Mouse (Mus musculus): Measurements from ENCODE around the gene Mrtfa.

Mrtfa gene

GRCm38 (mm10) chr15:81177860-81178259 lies 12.7 kb downstream of the Mrtfa start:
- ChIA-PET CTCF (no interaction called here), POLR2A (no interaction called here)

- ChIA-PET POLR2A (interaction anchor here in 2 of 4 experiments (1.1 to 1.2 kb wide), 3 partner anchors 13 to 15 kb away, joined by 3 to 4 read pairs (median 3); partner anchors contain the start of gene Mrtfa (in 1 of the 2)), CTCF (no interaction called here)
Measured at GRCm38 (mm10) chr15:81175633-81176032, 14.9 kb downstream of the Mrtfa start.

GRCm38 (mm10) chr15:81172259-81172658 lies 18.3 kb downstream of the Mrtfa start:
- ChIA-PET CTCF (interaction anchor here in 2 of 4 experiments (0.6 to 0.8 kb wide), 4 partner anchors 42 to 1543 kb away, joined by 3 to 14 read pairs (median 9); no protein-coding TSS in a partner anchor), POLR2A (interaction anchor here in 2 of 4 experiments (0.6 to 1.1 kb wide), 2 partner anchors 19 to 242 kb away, joined by 3 read pairs; partner anchors contain the start of gene Mrtfa (in 1 of the 2))

- ChIA-PET POLR2A (interaction anchor here in 2 of 4 experiments (0.7 to 1.6 kb wide), 7 partner anchors 10 to 126 kb away, joined by 3 to 5 read pairs (median 3); no protein-coding TSS in a partner anchor), CTCF (interaction anchor here in 2 of 4 experiments (0.7 kb wide), 2 partner anchors 10 to 180 kb away, joined by 3 to 4 read pairs; no protein-coding TSS in a partner anchor)
Measured at GRCm38 (mm10) chr15:81168735-81169134, 21.8 kb downstream of the Mrtfa start.

GRCm38 (mm10) chr15:81167831-81168230 lies 22.7 kb downstream of the Mrtfa start:
- ChIA-PET POLR2A (interaction anchor here in 3 of 4 experiments (0.5 to 1.6 kb wide), 10 partner anchors 8 to 122 kb away, joined by 3 to 5 read pairs (median 4); partner anchors contain the start of gene Mrtfa (in 1 of the 3)), CTCF (interaction anchor here in 2 of 4 experiments (0.5 to 0.7 kb wide), 2 partner anchors 49 to 473 kb away, joined by 3 read pairs; no protein-coding TSS in a partner anchor)

- CTCF ChIA-PET: no interaction called here
Measured at GRCm38 (mm10) chr15:81166291-81166690, 24.3 kb downstream of the Mrtfa start.

GRCm38 (mm10) chr15:81164560-81165310 lies 25.8 kb downstream of the Mrtfa start:
- ChIA-PET POLR2A (no interaction called here), CTCF (no interaction called here)

More at GRCm38 (mm10) chr15:81166291-81166690, 24.3 kb downstream of the Mrtfa start:
- POLR2A ChIA-PET: interaction anchor here in 1 of 4 experiments (1.0 kb wide), 1 partner anchor 29 kb away, joined by 3 read pairs; no protein-coding TSS in a partner anchor

GRCm38 (mm10) chr15:81161571-81161970 lies 29.0 kb downstream of the Mrtfa start:
- POLR2A ChIA-PET: interaction anchor here in 2 of 4 experiments (0.8 to 1.9 kb wide), 6 partner anchors 25 to 238 kb away, joined by 3 to 6 read pairs (median 4); partner anchors contain the start of genes St13 (in 1 of the 2) and Xpnpep3 (in 1 of the 2)
- CTCF ChIA-PET: interaction anchor here in 1 of 4 experiments (0.7 kb wide), 1 partner anchor 54 kb away, joined by 3 read pairs; no protein-coding TSS in a partner anchor

GRCm38 (mm10) chr15:81160677-81161076 lies 29.9 kb downstream of the Mrtfa start:
- ChIA-PET POLR2A (interaction anchor here in 1 of 4 experiments (0.6 to 1.4 kb wide), 3 partner anchors 24 to 129 kb away, joined by 3 to 4 read pairs (median 3); no protein-coding TSS in a partner anchor), CTCF (no interaction called here)

GRCm38 (mm10) chr15:81159212-81159611 lies 31.3 kb downstream of the Mrtfa start:
- ChIA-PET CTCF (interaction anchor here in 3 of 4 experiments (0.5 to 0.8 kb wide), 3 partner anchors 9 to 118 kb away, joined by 3 read pairs; no protein-coding TSS in a partner anchor), POLR2A (interaction anchor here in 1 of 4 experiments (0.6 to 1.4 kb wide), 6 partner anchors 9 to 135 kb away, joined by 3 to 5 read pairs (median 4); no protein-coding TSS in a partner anchor)

GRCm38 (mm10) chr15:81158517-81159120 lies 31.9 kb downstream of the Mrtfa start:
- POLR2A ChIA-PET: interaction anchor here in 1 of 4 experiments (0.6 to 1.4 kb wide), 5 partner anchors 10 to 397 kb away, joined by 3 to 5 read pairs (median 3); no protein-coding TSS in a partner anchor
- CTCF ChIA-PET: interaction anchor here in 3 of 4 experiments (0.5 to 1.1 kb wide), 3 partner anchors 10 to 117 kb away, joined by 3 read pairs; no protein-coding TSS in a partner anchor

- ChIA-PET POLR2A (interaction anchor here in 2 of 4 experiments (0.6 to 1.0 kb wide), 3 partner anchors 11 to 109 kb away, joined by 3 to 4 read pairs (median 3); no protein-coding TSS in a partner anchor), CTCF (interaction anchor here in 3 of 4 experiments (0.6 to 1.5 kb wide), 6 partner anchors 18 to 928 kb away, joined by 3 to 5 read pairs (median 4); no protein-coding TSS in a partner anchor)
Measured at GRCm38 (mm10) chr15:81156453-81156852, 34.1 kb downstream of the Mrtfa start.

- POLR2A ChIA-PET: interaction anchor here in 3 of 4 experiments (0.6 to 2.0 kb wide), 4 partner anchors 12 to 108 kb away, joined by 3 to 6 read pairs (median 4); no protein-coding TSS in a partner anchor
- CTCF ChIA-PET: interaction anchor here in 3 of 4 experiments (0.6 to 1.5 kb wide), 6 partner anchors 18 to 927 kb away, joined by 3 to 5 read pairs (median 4); no protein-coding TSS in a partner anchor
Measured at GRCm38 (mm10) chr15:81155845-81156244, 34.7 kb downstream of the Mrtfa start.

- CTCF ChIA-PET: no interaction called here
- POLR2A ChIA-PET: interaction anchor here in 2 of 4 experiments (0.6 to 2.0 kb wide), 3 partner anchors 18 to 27 kb away, joined by 3 to 6 read pairs (median 4); no protein-coding TSS in a partner anchor
Measured at GRCm38 (mm10) chr15:81154846-81155624, 35.5 kb downstream of the Mrtfa start.

- CTCF ChIA-PET: interaction anchor here in 1 of 4 experiments (0.8 kb wide), 1 partner anchor 16 kb away, joined by 3 read pairs; no protein-coding TSS in a partner anchor
- POLR2A ChIA-PET: interaction anchor here in 2 of 4 experiments (0.7 to 1.0 kb wide), 4 partner anchors 10 to 419 kb away, joined by 3 to 4 read pairs (median 3); no protein-coding TSS in a partner anchor
Measured at GRCm38 (mm10) chr15:81141956-81142576, 48.5 kb downstream of the Mrtfa start.

- CTCF ChIA-PET: no interaction called here
- POLR2A ChIA-PET: interaction anchor here in 2 of 4 experiments (0.6 to 4.2 kb wide), 2 partner anchors 12 to 240 kb away, joined by 3 to 16 read pairs; no protein-coding TSS in a partner anchor
Measured at GRCm38 (mm10) chr15:81140004-81140403, 50.6 kb downstream of the Mrtfa start.

GRCm38 (mm10) chr15:81137298-81137697 lies 53.3 kb downstream of the Mrtfa start:
- ChIA-PET CTCF (interaction anchor here (0.6 to 1.6 kb wide), 4 partner anchors 19 to 231 kb away, joined by 4 to 5 read pairs (median 4); no protein-coding TSS in a partner anchor), POLR2A (interaction anchor here in 3 of 4 experiments (0.7 to 4.2 kb wide), 11 partner anchors 9 to 1996 kb away, joined by 3 to 16 read pairs (median 3); partner anchors contain the start of gene 1700088E04Rik (in 1 of the 3))

Measured in embryonic stem cell, embryonic (primary cell).